Mouse (Mus musculus): ENCODE measurements around the gene 4931406C07Rik. TPM values are rescaled to one million over a fixed set of nuclear protein-coding genes. Genes with fewer than 3 reads are reported as not detected.

Gene 4931406C07Rik
- polyA plus RNA-seq, 1 experiment = 26.6 TPM

- H3K36me3 ChIP-seq (ENCODE audit: control insufficient read depth, insufficient read depth, low read length, poor library complexity, severe bottlenecking) = no peaks in the 10 kb centered on the region; the same call in 1 of the 2 replicates
- no peak for TF ChIP-seq EP300 (IDR thresholded peaks at IDR 0.05; ENCODE audit: insufficient read depth, low read depth, low read length)
- no peak for TF ChIP-seq CTCF (IDR thresholded peaks at IDR 0.05; ENCODE audit: low read depth, low read length)
- TF ChIP-seq POLR2A (IDR thresholded peaks at IDR 0.05; ENCODE audit: insufficient read depth, low read length) = no peak
- no peaks in the 10 kb centered on the region for H3K9me3 ChIP-seq (replicated peaks; ENCODE audit: control insufficient read depth, insufficient read depth, low read length, poor library complexity, severe bottlenecking)
- no peaks in the 10 kb centered on the region for H3K4me1 ChIP-seq (ENCODE audit: control insufficient read depth, insufficient read depth, low read length)
- no peak overlapping the region for H3K9ac ChIP-seq (ENCODE audit: low read depth, poor library complexity, severe bottlenecking)
- no peak overlapping the region for H3K27ac ChIP-seq (ENCODE audit: insufficient read depth, low read length)
- H3K4me3 ChIP-seq (ENCODE audit: low read depth, low read length) = no peak overlapping the region
- no peaks in the 10 kb centered on the region for H3K27me3 ChIP-seq (ENCODE audit: control insufficient read depth, insufficient read depth, low read length, poor library complexity, severe bottlenecking)
These were observed 7.8 kb downstream of the 4931406C07Rik start for GRCm38 (mm10) chr9:15298451-15298850.

GRCm38 (mm10) chr9:15297112-15297511, 9.1 kb downstream of the 4931406C07Rik start:
- Histone ChIP-seq H3K27me3 (ENCODE audit: control insufficient read depth, insufficient read depth, low read length, poor library complexity, severe bottlenecking) (no peaks in the 10 kb centered on the region), H3K9ac (ENCODE audit: low read depth, poor library complexity, severe bottlenecking) (no peak overlapping the region), H3K36me3 (ENCODE audit: control insufficient read depth, insufficient read depth, low read length, poor library complexity, severe bottlenecking) (no peaks in the 10 kb centered on the region; the same call in 1 of the 2 replicates), H3K27ac (ENCODE audit: insufficient read depth, low read length) (no peak overlapping the region), H3K4me1 (ENCODE audit: control insufficient read depth, insufficient read depth, low read length) (no peaks in the 10 kb centered on the region), H3K4me3 (ENCODE audit: low read depth, low read length) (no peak overlapping the region), H3K9me3 (replicated peaks; ENCODE audit: control insufficient read depth, insufficient read depth, low read length, poor library complexity, severe bottlenecking) (no peaks in the 10 kb centered on the region)
- no peak for TF ChIP-seq EP300 (IDR thresholded peaks at IDR 0.05; ENCODE audit: insufficient read depth, low read depth, low read length)
- no peak for TF ChIP-seq CTCF (IDR thresholded peaks at IDR 0.05; ENCODE audit: low read depth, low read length)
- TF ChIP-seq POLR2A (IDR thresholded peaks at IDR 0.05; ENCODE audit: insufficient read depth, low read length) = no peak

- Histone ChIP-seq H3K36me3 (ENCODE audit: control insufficient read depth, insufficient read depth, low read length, poor library complexity, severe bottlenecking) (no peaks in the 10 kb centered on the region), H3K4me1 (ENCODE audit: control insufficient read depth, insufficient read depth, low read length) (no peaks in the 10 kb centered on the region), H3K9ac (ENCODE audit: low read depth, poor library complexity, severe bottlenecking) (no peak overlapping the region), H3K27ac (ENCODE audit: insufficient read depth, low read length) (no peak overlapping the region), H3K4me3 (ENCODE audit: low read depth, low read length) (no peak overlapping the region), H3K9me3 (replicated peaks; ENCODE audit: control insufficient read depth, insufficient read depth, low read length, poor library complexity, severe bottlenecking) (no peaks in the 10 kb centered on the region), H3K27me3 (ENCODE audit: control insufficient read depth, insufficient read depth, low read length, poor library complexity, severe bottlenecking) (no peaks in the 10 kb centered on the region)
- TF ChIP-seq CTCF (IDR thresholded peaks at IDR 0.05; ENCODE audit: low read depth, low read length) (no peak), EP300 (IDR thresholded peaks at IDR 0.05; ENCODE audit: insufficient read depth, low read depth, low read length) (no peak), POLR2A (IDR thresholded peaks at IDR 0.05; ENCODE audit: insufficient read depth, low read length) (no peak)
These were observed 17.0 kb downstream of the 4931406C07Rik start for GRCm38 (mm10) chr9:15289251-15289650.

- no peak overlapping the region for H3K27ac ChIP-seq (ENCODE audit: insufficient read depth, low read length)
- no peak for TF ChIP-seq POLR2A (IDR thresholded peaks at IDR 0.05; ENCODE audit: insufficient read depth, low read length)
- TF ChIP-seq CTCF (IDR thresholded peaks at IDR 0.05; ENCODE audit: low read depth, low read length) = no peak
- TF ChIP-seq EP300 (IDR thresholded peaks at IDR 0.05; ENCODE audit: insufficient read depth, low read depth, low read length) = no peak
These were observed 17.8 kb downstream of the 4931406C07Rik start for GRCm38 (mm10) chr9:15288402-15288801.

GRCm38 (mm10) chr9:15287846-15288245, 18.4 kb downstream of the 4931406C07Rik start:
- Histone ChIP-seq H3K27me3 (ENCODE audit: control insufficient read depth, insufficient read depth, low read length, poor library complexity, severe bottlenecking) (no peaks in the 10 kb centered on the region), H3K4me1 (ENCODE audit: control insufficient read depth, insufficient read depth, low read length) (no peaks in the 10 kb centered on the region), H3K9me3 (replicated peaks; ENCODE audit: control insufficient read depth, insufficient read depth, low read length, poor library complexity, severe bottlenecking) (no peaks in the 10 kb centered on the region), H3K36me3 (ENCODE audit: control insufficient read depth, insufficient read depth, low read length, poor library complexity, severe bottlenecking) (no peaks in the 10 kb centered on the region), H3K27ac (ENCODE audit: insufficient read depth, low read length) (no peak overlapping the region), H3K4me3 (ENCODE audit: low read depth, low read length) (no peak overlapping the region), H3K9ac (ENCODE audit: low read depth, poor library complexity, severe bottlenecking) (no peak overlapping the region)
- TF ChIP-seq EP300 (IDR thresholded peaks at IDR 0.05; ENCODE audit: insufficient read depth, low read depth, low read length) (no peak), POLR2A (IDR thresholded peaks at IDR 0.05; ENCODE audit: insufficient read depth, low read length) (no peak), CTCF (IDR thresholded peaks at IDR 0.05; ENCODE audit: low read depth, low read length) (no peak)

More at GRCm38 (mm10) chr9:15288402-15288801, 17.8 kb downstream of the 4931406C07Rik start:
- H3K4me3 ChIP-seq (ENCODE audit: low read depth, low read length) = no peak overlapping the region
- H3K9me3 ChIP-seq (replicated peaks; ENCODE audit: control insufficient read depth, insufficient read depth, low read length, poor library complexity, severe bottlenecking) = no peaks in the 10 kb centered on the region
- H3K4me1 ChIP-seq (ENCODE audit: control insufficient read depth, insufficient read depth, low read length) = no peaks in the 10 kb centered on the region
- no peaks in the 10 kb centered on the region for H3K36me3 ChIP-seq (ENCODE audit: control insufficient read depth, insufficient read depth, low read length, poor library complexity, severe bottlenecking)
- H3K27me3 ChIP-seq (ENCODE audit: control insufficient read depth, insufficient read depth, low read length, poor library complexity, severe bottlenecking) = no peaks in the 10 kb centered on the region
- H3K9ac ChIP-seq (ENCODE audit: low read depth, poor library complexity, severe bottlenecking) = no peak overlapping the region

- H3K9me3 ChIP-seq (replicated peaks; ENCODE audit: control insufficient read depth, insufficient read depth, low read length, poor library complexity, severe bottlenecking) = no peaks in the 10 kb centered on the region
- TF ChIP-seq POLR2A (IDR thresholded peaks at IDR 0.05; ENCODE audit: insufficient read depth, low read length) (no peak), EP300 (IDR thresholded peaks at IDR 0.05; ENCODE audit: insufficient read depth, low read depth, low read length) (0 out of 2 replicates have a peak, but pooled peaks have one; percentile 25), CTCF (IDR thresholded peaks at IDR 0.05; ENCODE audit: low read depth, low read length) (peak; percentile 74)
- H3K4me3 ChIP-seq (ENCODE audit: low read depth, low read length) = no peak overlapping the region
- H3K9ac ChIP-seq (ENCODE audit: low read depth, poor library complexity, severe bottlenecking) = no peak overlapping the region
- no peaks in the 10 kb centered on the region for H3K4me1 ChIP-seq (ENCODE audit: control insufficient read depth, insufficient read depth, low read length)
- no peaks in the 10 kb centered on the region for H3K27me3 ChIP-seq (ENCODE audit: control insufficient read depth, insufficient read depth, low read length, poor library complexity, severe bottlenecking)
- no peak overlapping the region for H3K27ac ChIP-seq (ENCODE audit: insufficient read depth, low read length)
- no peaks in the 10 kb centered on the region for H3K36me3 ChIP-seq (ENCODE audit: control insufficient read depth, insufficient read depth, low read length, poor library complexity, severe bottlenecking)
These were observed 20.8 kb downstream of the 4931406C07Rik start for GRCm38 (mm10) chr9:15285443-15285842.

Data from ES-Bruce4 (cell line).